Mouse (Mus musculus): Measurements from ENCODE around the gene Pate3. TPM values are rescaled to one million over a fixed set of nuclear protein-coding genes. Genes with fewer than 3 reads are reported as not detected.
"Not testable (repeated sequence)": the region's sequence is repeated elsewhere in the genome, so short reads cannot be mapped to it uniquely, and the experiment has no call there.

Pate3 gene
- total RNA-seq (2021) = not detected
- long read RNA-seq, experiment 1 = 0 reads
- long read RNA-seq, experiment 2 = 0 reads

GRCm38 (mm10) chr9:35648102-35648501, at the start of gene Pate3:
Gene Pate3 (minus strand): TSS chr9:35648202.
- DNase-seq (ENCODE audit: low spot score in 2 of 2) = no peak

GRCm38 (mm10) chr9:35691924-35692323, 43.9 kb upstream of the Pate3 start:
- DNase-seq (ENCODE audit: low spot score in 2 of 2) = no peak

GRCm38 (mm10) chr9:35687013-35687412, 39.0 kb upstream of the Pate3 start, which contains the start of gene Pate1:
Gene Pate1 (minus strand): TSS chr9:35687390.
- no peak for DNase-seq (ENCODE audit: low spot score in 2 of 2)

- no peak for DNase-seq (ENCODE audit: low spot score in 2 of 2)
These were observed 25.6 kb upstream of the Pate3 start for GRCm38 (mm10) chr9:35673557-35673956.

- DNase-seq (ENCODE audit: low spot score in 2 of 2) = no peak
These were observed 15.0 kb downstream of the Pate3 start for GRCm38 (mm10) chr9:35632981-35633380.

- not testable (repeated sequence) for DNase-seq (ENCODE audit: low spot score in 2 of 2)
These were observed 31.2 kb downstream of the Pate3 start for GRCm38 (mm10) chr9:35616784-35617183.

GRCm38 (mm10) chr9:35614005-35614404, 34.0 kb downstream of the Pate3 start:
- DNase-seq (ENCODE audit: low spot score in 2 of 2) = no peak

GRCm38 (mm10) chr9:35611841-35612240, 36.2 kb downstream of the Pate3 start, which contains the start of gene Pate4:
Gene Pate4 (minus strand): TSS chr9:35611941.
- DNase-seq (ENCODE audit: low spot score in 2 of 2) = no peak

GRCm38 (mm10) chr9:35607647-35608405, 40.2 kb downstream of the Pate3 start:
- peak in 1 of 2 experiments; percentile 11 for DNase-seq (ENCODE audit: low spot score in 2 of 2)

Other genes starting within 250 kb of the Pate3 start
- 10 to 100 TPM in 1 of 2 experiments, 1 to 10 TPM in 1; 8.5 to 10.4 TPM for gene Cdon, start 227.1 kb downstream of the Pate3 start, total RNA-seq (2021)
- gene Gm1113, start 129.9 kb downstream of the Pate3 start, total RNA-seq (2021) = not detected
- gene Ddx25, start 89.7 kb downstream of the Pate3 start, total RNA-seq (2021) = 10 to 100 TPM; 13.8 to 14.7 TPM
- gene Pus3, start 89.6 kb downstream of the Pate3 start, total RNA-seq (2021) = 10 to 100 TPM; 12.7 to 13.7 TPM
- 1 to 10 TPM in 1 of 2 experiments, under 1 TPM in 1; 0.74 to 1.6 TPM for gene Pate2, start 77.9 kb downstream of the Pate3 start, total RNA-seq (2021)
- 10 to 100 TPM in 1 of 2 experiments, 1 to 10 TPM in 1; 9.2 to 10.6 TPM for gene Hyls1, start 77.8 kb downstream of the Pate3 start, total RNA-seq (2021)
- not detected for gene Pate4, start 36.3 kb downstream of the Pate3 start, total RNA-seq (2021)
- gene Pate1, start 39.2 kb upstream of the Pate3 start, total RNA-seq (2021) = not detected
- not detected for gene Gm17677, start 92.8 kb upstream of the Pate3 start, total RNA-seq (2021)
- not detected for gene Gm17727, start 129.9 kb upstream of the Pate3 start, total RNA-seq (2021)
- gene Gm27235, start 141.9 kb upstream of the Pate3 start, total RNA-seq (2021) = not detected
- gene D730048I06Rik, start 141.9 kb upstream of the Pate3 start, total RNA-seq (2021) = not detected
- gene 9230110F15Rik, start 195.9 kb upstream of the Pate3 start, total RNA-seq (2021) = not detected